Mouse (Mus musculus) liver, embryonic 14.5 days (tissue): ENCODE data around the gene Zfp64.

Source experiments
- CTCF ChIP-seq: IDR thresholded peaks from 2 replicates; pipeline ENCODE4 v1.5.1; 2016; ENCODE audit warnings: antibody characterized with exemption, low read depth, control low read depth
- EP300 ChIP-seq: IDR thresholded peaks from 2 replicates; pipeline ENCODE4 v1.6.1; 2016; ENCODE audit warnings: antibody characterized with exemption, low read depth

- TF ChIP-seq CTCF (no peak), EP300 (no peak)
Observed at GRCm38 (mm10) chr2:168897906-168898305, 57.5 kb downstream of the Zfp64 start.
